Mouse (Mus musculus): ENCODE results near the gene Scnn1b. TPM values are rescaled to one million over a fixed set of nuclear protein-coding genes. Genes with fewer than 3 reads are reported as not detected.

Scnn1b gene
- total and polyA plus RNA-seq, 3 experiments: not detected

DNA sequence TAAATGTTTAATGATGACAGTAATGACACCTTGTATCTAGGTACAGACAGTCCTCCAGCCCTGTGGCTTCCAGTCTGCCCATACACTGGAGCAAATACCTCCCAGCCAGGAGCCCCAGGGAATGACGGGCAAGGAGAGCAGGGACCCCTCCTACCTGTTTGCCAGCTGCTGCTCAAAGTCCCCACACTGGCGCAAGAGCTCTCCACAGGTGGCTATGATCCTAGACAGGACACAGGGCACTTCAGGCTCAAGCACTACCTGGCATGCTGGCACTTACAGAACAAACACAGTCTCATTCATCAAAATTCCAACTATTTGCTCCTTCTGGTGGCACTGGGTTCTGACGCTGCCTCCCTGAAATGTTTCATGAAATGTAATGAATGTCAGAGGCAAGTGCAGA is 76.2 kb downstream of the Scnn1b start:
- Histone ChIP-seq H3K79me2 (ENCODE audit: control insufficient read depth, insufficient read depth, low read length, poor library complexity) (no peaks in the 10 kb centered on the region), H3K4me1 (ENCODE audit: control insufficient read depth in 1 of 2, insufficient read depth in 2 of 2, low read length in 2 of 2) (peaks cover 0 to 9% of the 10 kb centered on the region in 2 experiments; a peak in 2 of 4 replicates), H3K9me3 (replicated peaks; ENCODE audit: insufficient read depth, low read length) (no peaks in the 10 kb centered on the region), H3K36me3 (ENCODE audit: control insufficient read depth in 1 of 2, insufficient read depth in 2 of 2, low read length in 2 of 2) (peaks cover 0 to 3% of the 10 kb centered on the region in 2 experiments; a peak in 3 of 4 replicates), H3K27ac (ENCODE audit: control insufficient read depth, low read depth, low read length) (no peak overlapping the region), H3K9ac (ENCODE audit: control insufficient read depth, low read depth, low read length, poor library complexity, severe bottlenecking) (no peak overlapping the region), H3K27me3 (ENCODE audit: control insufficient read depth in 1 of 2, insufficient read depth in 2 of 2, low read length in 2 of 2) (no peaks in the 10 kb centered on the region), H3K4me3 (ENCODE audit: control insufficient read depth in 1 of 2, insufficient read depth in 1 of 2, low read depth in 2 of 2, low read length in 2 of 2) (no peak overlapping the region)
- DNase-seq (ENCODE audit: low read depth, low spot score): no peak
- TF ChIP-seq CHD1 (IDR thresholded peaks at IDR 0.05; ENCODE audit: low read depth, low read length) (no peak), GABPA (IDR thresholded peaks at IDR 0.05; ENCODE audit: low read depth, low read length) (no peak), TCF12 (IDR thresholded peaks at IDR 0.05; ENCODE audit: low read depth, low read length) (no peak), ELF1 (IDR thresholded peaks at IDR 0.05; ENCODE audit: low read depth, low read length) (no peak)

DNA sequence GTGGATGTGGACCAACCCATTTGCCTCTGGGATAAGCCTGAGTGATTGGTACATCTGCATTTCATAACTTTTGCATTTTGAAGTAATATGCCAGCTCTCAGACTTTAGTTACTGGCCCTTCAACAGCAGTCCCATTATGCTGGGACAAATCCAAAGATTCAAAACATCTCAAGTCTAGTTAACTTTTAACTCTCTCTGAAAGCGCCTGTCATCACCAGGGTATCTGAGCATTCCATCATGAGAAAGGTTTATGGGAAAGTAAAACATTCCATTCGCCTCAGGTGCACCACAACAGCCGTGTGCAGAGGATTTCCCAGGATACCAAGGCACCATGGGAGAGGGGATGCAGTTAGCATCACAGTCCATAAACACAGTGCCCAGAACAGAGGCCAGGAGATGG is 76.8 kb downstream of the Scnn1b start:
- Histone ChIP-seq H3K4me3 (ENCODE audit: control insufficient read depth in 1 of 2, insufficient read depth in 1 of 2, low read depth in 2 of 2, low read length in 2 of 2) (no peak overlapping the region), H3K9ac (ENCODE audit: control insufficient read depth, low read depth, low read length, poor library complexity, severe bottlenecking) (no peak overlapping the region), H3K79me2 (ENCODE audit: control insufficient read depth, insufficient read depth, low read length, poor library complexity) (no peaks in the 10 kb centered on the region), H3K27ac (ENCODE audit: control insufficient read depth, low read depth, low read length) (no peak overlapping the region), H3K9me3 (replicated peaks; ENCODE audit: insufficient read depth, low read length) (no peaks in the 10 kb centered on the region), H3K27me3 (ENCODE audit: control insufficient read depth in 1 of 2, insufficient read depth in 2 of 2, low read length in 2 of 2) (no peaks in the 10 kb centered on the region), H3K4me1 (ENCODE audit: control insufficient read depth in 1 of 2, insufficient read depth in 2 of 2, low read length in 2 of 2) (peaks cover 0 to 9% of the 10 kb centered on the region in 2 experiments; a peak in 2 of 4 replicates), H3K36me3 (ENCODE audit: control insufficient read depth in 1 of 2, insufficient read depth in 2 of 2, low read length in 2 of 2) (peaks cover 0 to 3% of the 10 kb centered on the region in 2 experiments; a peak in 3 of 4 replicates)
- TF ChIP-seq MAX (IDR thresholded peaks at IDR 0.05; ENCODE audit: low read length) (no peak), RCOR1 (IDR thresholded peaks at IDR 0.05; ENCODE audit: low read depth, low read length) (no peak), USF2 (IDR thresholded peaks at IDR 0.05; ENCODE audit: borderline replicate concordance in 1 of 2, insufficient read depth in 1 of 2, low read depth in 1 of 2, low read length in 2 of 2) (no peak), ZC3H11A (IDR thresholded peaks at IDR 0.05; ENCODE audit: low read depth, low read length) (no peak)
- DNase-seq (ENCODE audit: low read depth, low spot score): no peak

DNA sequence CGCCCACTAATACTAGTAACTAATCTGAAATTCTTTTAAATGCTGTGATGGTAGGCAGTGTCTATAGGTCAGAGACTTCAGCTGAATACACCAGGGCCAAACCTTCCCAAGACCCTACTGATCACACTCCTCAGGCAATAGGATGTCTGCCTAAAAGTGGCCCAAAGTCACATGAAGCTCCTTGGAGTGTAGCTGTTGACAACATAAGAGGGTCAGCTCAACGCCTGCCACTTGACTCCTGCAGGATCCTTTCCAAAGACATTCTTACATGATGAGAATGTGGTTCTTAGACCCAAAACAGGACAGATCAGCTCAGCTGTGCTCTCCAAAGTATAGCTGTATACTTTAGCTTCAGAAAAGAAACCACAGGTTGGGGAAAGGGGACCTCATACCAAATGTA is 77.5 kb downstream of the Scnn1b start:
- Histone ChIP-seq H3K9ac (ENCODE audit: control insufficient read depth, low read depth, low read length, poor library complexity, severe bottlenecking) (no peak overlapping the region), H3K36me3 (ENCODE audit: control insufficient read depth in 1 of 2, insufficient read depth in 2 of 2, low read length in 2 of 2) (peaks cover 0 to 3% of the 10 kb centered on the region in 2 experiments; a peak in 3 of 4 replicates), H3K27me3 (ENCODE audit: control insufficient read depth in 1 of 2, insufficient read depth in 2 of 2, low read length in 2 of 2) (no peaks in the 10 kb centered on the region), H3K79me2 (ENCODE audit: control insufficient read depth, insufficient read depth, low read length, poor library complexity) (no peaks in the 10 kb centered on the region), H3K4me1 (ENCODE audit: control insufficient read depth in 1 of 2, insufficient read depth in 2 of 2, low read length in 2 of 2) (peaks cover 0 to 9% of the 10 kb centered on the region in 2 experiments; a peak in 2 of 4 replicates), H3K27ac (ENCODE audit: control insufficient read depth, low read depth, low read length) (no peak overlapping the region), H3K9me3 (replicated peaks; ENCODE audit: insufficient read depth, low read length) (no peaks in the 10 kb centered on the region), H3K4me3 (ENCODE audit: control insufficient read depth in 1 of 2, insufficient read depth in 1 of 2, low read depth in 2 of 2, low read length in 2 of 2) (no peak overlapping the region)
- no peak for DNase-seq (ENCODE audit: low read depth, low spot score)
- TF ChIP-seq MYC (IDR thresholded peaks at IDR 0.05; ENCODE audit: low read depth, low read length) (no peak), CHD1 (IDR thresholded peaks at IDR 0.05; ENCODE audit: low read depth, low read length) (no peak), TCF12 (IDR thresholded peaks at IDR 0.05; ENCODE audit: low read depth, low read length) (no peak), GABPA (IDR thresholded peaks at IDR 0.05; ENCODE audit: low read depth, low read length) (no peak), RCOR1 (IDR thresholded peaks at IDR 0.05; ENCODE audit: low read depth, low read length) (no peak), HCFC1 (IDR thresholded peaks at IDR 0.05; ENCODE audit: low read depth, low read length) (no peak), MAZ (IDR thresholded peaks at IDR 0.05; ENCODE audit: low read depth, low read length) (no peak), UBTF (IDR thresholded peaks at IDR 0.05; ENCODE audit: borderline replicate concordance, insufficient read depth, low read depth, low read length) (no peak), TAL1 (IDR thresholded peaks at IDR 0.05; ENCODE audit: low read length) (no peak), ELF1 (IDR thresholded peaks at IDR 0.05; ENCODE audit: low read depth, low read length) (no peak), MAFK (IDR thresholded peaks at IDR 0.05; ENCODE audit: borderline replicate concordance, low read depth, low read length) (no peak), MXI1 (IDR thresholded peaks at IDR 0.05; ENCODE audit: low read depth, low read length) (no peak), ZMIZ1 (IDR thresholded peaks at IDR 0.05; ENCODE audit: low read depth, low read length) (no peak)
